Mouse (Mus musculus): ENCODE results near the gene B4galnt1.
A peak's percentile ranks its signal among the peaks of the same experiment; 100 is the strongest.
"Not testable (repeated sequence)": the region's sequence is repeated elsewhere in the genome, so short reads cannot be mapped to it uniquely, and the experiment has no call there.

The B4galnt1 gene

GRCm38 (mm10) chr10:127164631-127165353 lies at the start of gene B4galnt1:
TSS of gene B4galnt1 (plus strand) at chr10:127165225.
- no peak for DNase-seq (ENCODE audit: extremely low read depth, low read depth, low spot score)

GRCm38 (mm10) chr10:127118470-127118869 lies 46.6 kb upstream of the B4galnt1 start:
- DNase-seq (ENCODE audit: extremely low read depth, low read depth, low spot score), result no peak

GRCm38 (mm10) chr10:127119229-127119628 lies 45.8 kb upstream of the B4galnt1 start:
- no peak for DNase-seq (ENCODE audit: extremely low read depth, low read depth, low spot score)

- DNase-seq (ENCODE audit: extremely low read depth, low read depth, low spot score), result no peak
These were observed 44.5 kb upstream of the B4galnt1 start for GRCm38 (mm10) chr10:127120301-127121065.

GRCm38 (mm10) chr10:127121066-127121477 lies 44.0 kb upstream of the B4galnt1 start, which contains the start of gene Os9:
TSS of gene Os9 (minus strand) at chr10:127121131.
- peak; percentile 91 for DNase-seq (ENCODE audit: extremely low read depth, low read depth, low spot score)

- DNase-seq (ENCODE audit: extremely low read depth, low read depth, low spot score), result no peak
These were observed 43.0 kb upstream of the B4galnt1 start for GRCm38 (mm10) chr10:127122018-127122417.

- no peak for DNase-seq (ENCODE audit: extremely low read depth, low read depth, low spot score)
These were observed 42.1 kb upstream of the B4galnt1 start for GRCm38 (mm10) chr10:127122784-127123435.

- DNase-seq (ENCODE audit: extremely low read depth, low read depth, low spot score), result no peak
These were observed 41.6 kb upstream of the B4galnt1 start for GRCm38 (mm10) chr10:127123436-127123805.

GRCm38 (mm10) chr10:127125210-127126001 lies 39.6 kb upstream of the B4galnt1 start:
- no peak for DNase-seq (ENCODE audit: extremely low read depth, low read depth, low spot score)

GRCm38 (mm10) chr10:127126579-127126978 lies 38.4 kb upstream of the B4galnt1 start:
- DNase-seq (ENCODE audit: extremely low read depth, low read depth, low spot score), result no peak

- no peak for DNase-seq (ENCODE audit: extremely low read depth, low read depth, low spot score)
These were observed 37.2 kb upstream of the B4galnt1 start for GRCm38 (mm10) chr10:127127711-127128279.

- DNase-seq (ENCODE audit: extremely low read depth, low read depth, low spot score), result no peak
These were observed 35.6 kb upstream of the B4galnt1 start for GRCm38 (mm10) chr10:127129431-127129830.

GRCm38 (mm10) chr10:127132469-127132868 lies 32.6 kb upstream of the B4galnt1 start:
- DNase-seq (ENCODE audit: extremely low read depth, low read depth, low spot score), result no peak

GRCm38 (mm10) chr10:127134394-127135035 lies 30.5 kb upstream of the B4galnt1 start:
- DNase-seq (ENCODE audit: extremely low read depth, low read depth, low spot score), result not testable (repeated sequence)

GRCm38 (mm10) chr10:127135118-127135836 lies 29.7 kb upstream of the B4galnt1 start:
- DNase-seq (ENCODE audit: extremely low read depth, low read depth, low spot score), result no peak

GRCm38 (mm10) chr10:127136510-127136909 lies 28.5 kb upstream of the B4galnt1 start:
- DNase-seq (ENCODE audit: extremely low read depth, low read depth, low spot score), result no peak

- DNase-seq (ENCODE audit: extremely low read depth, low read depth, low spot score), result no peak
These were observed 27.1 kb upstream of the B4galnt1 start for GRCm38 (mm10) chr10:127137896-127138295.

- no peak for DNase-seq (ENCODE audit: extremely low read depth, low read depth, low spot score)
These were observed 26.5 kb upstream of the B4galnt1 start for GRCm38 (mm10) chr10:127138328-127139141.

Data from fat pad, adult 2 months (tissue).